Mouse (Mus musculus): Measurements from ENCODE around the gene Exoc8. TPM values are rescaled to one million over a fixed set of nuclear protein-coding genes. Genes with fewer than 3 reads are reported as not detected.

Gene Exoc8
- total RNA-seq, 1 experiment: 16.8 TPM

DNA sequence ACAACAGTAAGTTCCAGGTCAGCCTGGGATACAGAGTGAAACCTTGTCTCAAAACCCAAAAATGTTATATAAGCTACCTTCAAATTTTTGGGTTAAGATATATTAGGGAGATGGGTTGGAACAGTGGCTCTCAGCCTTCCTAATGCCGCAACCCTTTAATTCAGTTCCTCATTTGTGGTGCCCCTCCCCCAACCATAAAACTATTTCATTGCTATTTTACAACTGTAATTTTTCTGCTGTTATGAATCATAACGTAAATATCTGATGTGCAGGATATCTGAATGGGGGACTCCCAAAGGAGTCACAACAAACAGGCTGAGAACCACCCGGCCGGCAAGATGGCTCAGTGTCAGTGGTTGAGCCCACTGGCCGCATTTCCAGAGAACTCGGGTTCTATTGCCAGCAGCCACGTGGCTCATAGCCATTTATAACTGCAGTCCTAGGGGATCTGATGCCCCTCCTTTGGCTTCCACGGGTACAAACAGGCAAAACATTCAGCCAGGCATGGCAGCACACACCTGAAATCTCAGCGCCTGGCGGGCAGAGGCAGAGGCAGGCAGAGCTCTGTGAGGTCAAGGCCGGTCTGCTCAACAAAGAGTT lies 25.1 kb upstream of the Exoc8 start:
- no peak for TF ChIP-seq CHD2 (IDR thresholded peaks at IDR 0.05; ENCODE audit: low read depth, low read length)
- Histone ChIP-seq H3K9ac (ENCODE audit: insufficient read depth, low read depth, low read length, poor library complexity, severe bottlenecking) (no peak overlapping the region), H3K27ac (ENCODE audit: insufficient read depth, low read depth, low read length, poor library complexity, severe bottlenecking) (no peak overlapping the region), H3K4me1 (ENCODE audit: control insufficient read depth in 2 of 2, insufficient read depth in 2 of 2, low read length in 2 of 2, poor library complexity in 1 of 2) (peaks cover 0 to 2% of the 10 kb centered on the region in 2 experiments; a peak in 1 of 4 replicates), H3K4me3 (ENCODE audit: insufficient read depth in 1 of 2, low read depth in 1 of 2, low read length in 2 of 2, poor library complexity in 1 of 2, severe bottlenecking in 1 of 2) (no peak overlapping the region), H3K9me3 (ENCODE audit: control insufficient read depth, insufficient read depth, low read depth, low read length) (no peaks in the 10 kb centered on the region), H3K36me3 (ENCODE audit: control insufficient read depth, insufficient read depth, low read length, poor library complexity, severe bottlenecking) (no peaks in the 10 kb centered on the region; the same call in 1 of the 2 replicates)
- DNase-seq (ENCODE audit: low read depth, low spot score): no peak
- in situ Hi-C loops (cut with MboI; ENCODE audit: low sequenced_read_pairs in 2 of 2, unreplicated experiment in 2 of 2): no loop called here

DNA sequence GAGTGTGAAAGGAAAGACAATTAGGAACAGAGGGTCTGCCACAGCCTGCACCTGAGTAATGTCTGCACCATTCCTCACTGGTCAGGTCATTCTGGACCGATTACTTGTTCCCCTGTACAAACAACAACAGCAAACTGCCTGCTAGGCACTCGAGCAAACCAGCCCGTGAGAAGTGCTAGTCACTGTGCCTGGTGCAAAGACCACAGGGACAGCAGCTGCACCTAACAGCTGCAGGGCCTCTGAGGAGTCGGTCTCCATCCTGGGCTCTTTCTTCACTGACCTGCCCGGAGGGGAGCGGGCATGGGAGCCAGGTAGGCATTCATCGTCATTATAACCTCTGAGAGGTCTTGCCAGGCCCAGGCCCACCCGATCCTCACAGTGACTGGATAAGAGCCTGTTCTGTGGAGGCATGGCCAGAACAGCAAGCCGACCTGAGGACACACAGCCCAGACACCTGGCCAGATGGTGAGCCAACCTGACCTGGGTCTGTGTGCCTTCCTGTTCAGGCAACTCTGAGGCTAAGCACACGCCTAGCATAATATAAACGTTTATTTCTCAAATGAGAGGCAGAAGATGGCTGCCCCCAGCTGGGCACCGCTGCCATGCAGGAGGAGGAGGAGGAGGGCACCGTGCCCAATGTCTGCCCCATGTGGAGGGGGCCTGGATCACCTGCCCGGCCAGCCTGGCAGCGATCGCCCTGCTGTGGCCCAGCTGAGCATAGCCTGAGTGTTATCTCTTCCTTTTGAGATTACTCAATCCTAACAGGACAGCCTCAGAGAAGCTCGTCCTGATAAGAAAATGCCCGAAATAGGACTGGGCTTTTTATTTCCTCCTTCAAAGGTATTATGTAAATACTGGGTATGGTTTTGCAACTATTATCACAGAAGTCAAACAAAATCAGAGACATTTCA lies 24.1 kb upstream of the Exoc8 start:
- no peak for DNase-seq (ENCODE audit: low read depth, low spot score)
- in situ Hi-C loops (cut with MboI; ENCODE audit: low sequenced_read_pairs in 2 of 2, unreplicated experiment in 2 of 2): no loop called here
- no peaks in the 10 kb centered on the region; the same call in 1 of the 2 replicates for H3K36me3 ChIP-seq (ENCODE audit: control insufficient read depth, insufficient read depth, low read length, poor library complexity, severe bottlenecking)
- no peak overlapping the region for H3K9ac ChIP-seq (ENCODE audit: insufficient read depth, low read depth, low read length, poor library complexity, severe bottlenecking)
- no peaks in the 10 kb centered on the region for H3K9me3 ChIP-seq (ENCODE audit: control insufficient read depth, insufficient read depth, low read depth, low read length)
- no peak for TF ChIP-seq CHD2 (IDR thresholded peaks at IDR 0.05; ENCODE audit: low read depth, low read length)
- H3K4me3 ChIP-seq (ENCODE audit: insufficient read depth in 1 of 2, low read depth in 1 of 2, low read length in 2 of 2, poor library complexity in 1 of 2, severe bottlenecking in 1 of 2): no peak overlapping the region
- H3K27ac ChIP-seq (ENCODE audit: insufficient read depth, low read depth, low read length, poor library complexity, severe bottlenecking): no peak overlapping the region
- peaks cover 0 to 2% of the 10 kb centered on the region in 2 experiments; a peak in 1 of 4 replicates for H3K4me1 ChIP-seq (ENCODE audit: control insufficient read depth in 2 of 2, insufficient read depth in 2 of 2, low read length in 2 of 2, poor library complexity in 1 of 2)

DNA sequence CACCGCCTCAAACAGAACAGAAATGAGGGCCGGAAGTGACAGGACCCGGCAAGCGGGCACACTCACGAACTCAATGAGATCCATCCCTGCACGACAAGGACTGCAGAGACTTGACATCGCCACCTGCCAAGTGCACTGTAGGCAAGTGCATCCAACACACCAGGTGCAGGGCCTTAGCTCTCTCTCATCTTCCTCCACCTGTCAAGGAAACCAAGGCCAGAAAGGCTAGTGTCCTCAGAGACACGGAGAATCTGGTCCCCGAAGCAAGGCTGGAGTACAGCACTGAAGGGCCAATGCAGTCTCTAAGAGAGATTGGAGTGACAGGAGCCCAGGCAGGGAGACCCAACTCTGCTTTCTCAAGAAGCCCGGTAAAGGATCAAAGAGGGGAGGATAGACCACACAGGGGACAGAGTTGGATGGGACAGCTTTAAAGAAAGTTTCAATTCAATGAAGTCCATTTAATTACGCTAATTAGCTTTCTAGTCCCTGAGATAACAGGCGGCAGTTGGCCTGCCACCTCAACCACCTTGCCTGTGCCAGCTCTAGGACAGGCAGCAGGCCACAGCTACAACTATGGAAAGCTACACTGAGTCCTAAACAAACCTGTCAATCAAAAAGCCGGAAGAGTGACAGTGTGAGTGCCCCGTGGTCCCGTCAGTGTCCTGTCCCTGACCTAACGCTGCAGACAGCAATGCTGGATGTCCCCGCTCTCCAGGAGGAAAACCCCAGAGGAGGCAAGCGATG lies 20.4 kb upstream of the Exoc8 start:
- no peak overlapping the region for H3K9ac ChIP-seq (ENCODE audit: insufficient read depth, low read depth, low read length, poor library complexity, severe bottlenecking)
- in situ Hi-C loops (cut with MboI; ENCODE audit: low sequenced_read_pairs in 2 of 2, unreplicated experiment in 2 of 2): no loop called here
- no peak overlapping the region for H3K4me3 ChIP-seq (ENCODE audit: insufficient read depth in 1 of 2, low read depth in 1 of 2, low read length in 2 of 2, poor library complexity in 1 of 2, severe bottlenecking in 1 of 2)
- no peak for DNase-seq (ENCODE audit: low read depth, low spot score)
- H3K27ac ChIP-seq (ENCODE audit: insufficient read depth, low read depth, low read length, poor library complexity, severe bottlenecking): no peak overlapping the region
- H3K9me3 ChIP-seq (ENCODE audit: control insufficient read depth, insufficient read depth, low read depth, low read length): no peaks in the 10 kb centered on the region
- peaks cover 0 to 2% of the 10 kb centered on the region in 2 experiments; a peak in 1 of 4 replicates for H3K4me1 ChIP-seq (ENCODE audit: control insufficient read depth in 2 of 2, insufficient read depth in 2 of 2, low read length in 2 of 2, poor library complexity in 1 of 2)
- no peak for TF ChIP-seq ZC3H11A (IDR thresholded peaks at IDR 0.05; ENCODE audit: borderline replicate concordance, low read depth, low read length)
- no peak for TF ChIP-seq ZNF384 (IDR thresholded peaks at IDR 0.05; ENCODE audit: low read depth, low read length)
- TF ChIP-seq CHD2 (IDR thresholded peaks at IDR 0.05; ENCODE audit: low read depth, low read length): no peak
- no peak for TF ChIP-seq HCFC1 (IDR thresholded peaks at IDR 0.05; ENCODE audit: borderline replicate concordance, insufficient read depth, low read length)
- no peak for TF ChIP-seq MAFK (IDR thresholded peaks at IDR 0.05; ENCODE audit: insufficient read depth, low read depth, low read length)
- peaks cover 3% of the 10 kb centered on the region; the same call in 1 of the 2 replicates for H3K36me3 ChIP-seq (ENCODE audit: control insufficient read depth, insufficient read depth, low read length, poor library complexity, severe bottlenecking)

DNA sequence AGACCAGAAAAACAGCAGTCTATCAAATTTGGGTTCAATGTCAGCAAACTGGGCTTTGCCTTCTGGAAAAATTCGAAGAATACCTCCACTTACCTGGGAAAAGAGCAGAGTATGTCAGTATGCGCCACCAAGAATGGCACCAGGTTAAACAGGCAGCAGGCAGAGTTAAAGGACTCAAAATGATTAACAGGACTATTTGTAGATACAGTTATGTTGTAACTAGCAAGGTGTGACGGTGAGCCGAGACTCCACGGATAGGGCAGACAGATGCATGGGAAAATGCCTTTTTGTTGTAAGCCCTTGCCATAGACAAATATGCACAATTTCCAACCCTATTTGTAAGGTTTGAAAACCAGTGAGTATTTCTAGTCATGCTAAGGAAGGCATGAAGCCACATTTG lies 16.6 kb upstream of the Exoc8 start:
- Histone ChIP-seq H3K36me3 (ENCODE audit: control insufficient read depth, insufficient read depth, low read length, poor library complexity, severe bottlenecking) (peaks cover 3% of the 10 kb centered on the region; the same call in 1 of the 2 replicates), H3K4me3 (ENCODE audit: insufficient read depth in 1 of 2, low read depth in 1 of 2, low read length in 2 of 2, poor library complexity in 1 of 2, severe bottlenecking in 1 of 2) (no peak overlapping the region), H3K9ac (ENCODE audit: insufficient read depth, low read depth, low read length, poor library complexity, severe bottlenecking) (no peak overlapping the region), H3K4me1 (ENCODE audit: control insufficient read depth in 2 of 2, insufficient read depth in 2 of 2, low read length in 2 of 2, poor library complexity in 1 of 2) (peaks cover 0 to 2% of the 10 kb centered on the region in 2 experiments; a peak in 1 of 4 replicates), H3K27ac (ENCODE audit: insufficient read depth, low read depth, low read length, poor library complexity, severe bottlenecking) (no peak overlapping the region), H3K9me3 (ENCODE audit: control insufficient read depth, insufficient read depth, low read depth, low read length) (no peaks in the 10 kb centered on the region)
- DNase-seq (ENCODE audit: low read depth, low spot score): no peak
- no peak for TF ChIP-seq HCFC1 (IDR thresholded peaks at IDR 0.05; ENCODE audit: borderline replicate concordance, insufficient read depth, low read length)
- no peak for TF ChIP-seq MAFK (IDR thresholded peaks at IDR 0.05; ENCODE audit: insufficient read depth, low read depth, low read length)
- TF ChIP-seq ZNF384 (IDR thresholded peaks at IDR 0.05; ENCODE audit: low read depth, low read length): no peak
- TF ChIP-seq ZC3H11A (IDR thresholded peaks at IDR 0.05; ENCODE audit: borderline replicate concordance, low read depth, low read length): no peak
- no peak for TF ChIP-seq CHD2 (IDR thresholded peaks at IDR 0.05; ENCODE audit: low read depth, low read length)
- in situ Hi-C loops (cut with MboI; ENCODE audit: low sequenced_read_pairs in 2 of 2, unreplicated experiment in 2 of 2): no loop called here
